Mouse (Mus musculus) CH12.LX (cell line): ENCODE results near the gene Dctn3. TPM values are rescaled to one million over a fixed set of nuclear protein-coding genes. Genes with fewer than 3 reads are reported as not detected.
A peak's percentile ranks its signal among the peaks of the same experiment; 100 is the strongest.

Experiments
- DNase-seq: peaks from one replicate; pipeline ENCODE4 v3.0.0-alpha.2; 2013; ENCODE audit errors: extremely low read depth
- H3K27ac ChIP-seq: 2 replicates; pipeline ENCODE4 v1.5.1; 2012; ENCODE audit warnings: low read depth, mild to moderate bottlenecking, control low read depth, moderate library complexity; ENCODE audit not compliant: insufficient read depth
- H3K27me3 ChIP-seq: replicated peaks from 2 replicates; pipeline ENCODE3; 2012; ENCODE audit warnings: inconsistent platforms
- H3K36me3 ChIP-seq, 2 experiments: replicated peaks in 1 of 2; 2 replicates each; pipeline versions ENCODE3 to v1.6.1; 2012; ENCODE audit warnings: inconsistent platforms in 1 of 2, low read length in 1 of 2, mild to moderate bottlenecking in 1 of 2, mixed read lengths in 1 of 2, moderate library complexity in 1 of 2; ENCODE audit not compliant: control insufficient read depth in 1 of 2, insufficient read depth in 1 of 2
- H3K4me1 ChIP-seq, 2 experiments: 2 replicates each; pipeline ENCODE4 v1.6.1; 2012; ENCODE audit warnings: inconsistent platforms in 1 of 2, moderate library complexity in 1 of 2; ENCODE audit not compliant: insufficient read depth in 2 of 2, control insufficient read depth in 1 of 2
- H3K4me2 ChIP-seq: 2 replicates; pipeline ENCODE4 v1.6.1; 2012; ENCODE audit warnings: low read depth, mild to moderate bottlenecking, control low read depth; ENCODE audit not compliant: poor library complexity, insufficient read depth, severe bottlenecking
- H3K4me3 ChIP-seq, 3 experiments: fragments of 150-350 bp in 1 of 3; sonication (generic) in 1 of 3; replicated peaks in 1 of 3; 2 replicates each; pipeline versions ENCODE3 to v1.5.1; 2011 to 2012; ENCODE audit warnings: low read depth in 2 of 3, low read length in 2 of 3, mild to moderate bottlenecking in 2 of 3, moderate library complexity in 2 of 3, control low read depth in 1 of 3, improper control_type of control experiment in 1 of 3, inconsistent platforms in 1 of 3, mixed read lengths in 1 of 3; ENCODE audit not compliant: poor library complexity in 1 of 3
- H3K79me2 ChIP-seq: replicated peaks from 2 replicates; pipeline ENCODE4 v1.6.1; 2012; ENCODE audit warnings: mild to moderate bottlenecking, moderate library complexity; ENCODE audit not compliant: control insufficient read depth, poor library complexity, insufficient read depth, severe bottlenecking; ENCODE audit errors: extremely low read depth
- H3K9ac ChIP-seq: 2 replicates; pipeline ENCODE4 v1.6.1; 2012; ENCODE audit warnings: low read depth, mild to moderate bottlenecking, control low read depth, moderate library complexity; ENCODE audit not compliant: insufficient read depth
- H3K9me3 ChIP-seq: replicated peaks from 2 replicates; pipeline ENCODE3; 2012; ENCODE audit warnings: low read length, inconsistent platforms, mixed read lengths
- BHLHE40 ChIP-seq: IDR thresholded peaks from 2 replicates; pipeline ENCODE4 v1.6.1; 2011; ENCODE audit warnings: mild to moderate bottlenecking, low read depth, low read length, improper control_type of control experiment
- EP300 ChIP-seq: IDR thresholded peaks from 2 replicates; pipeline ENCODE4 v1.6.1; 2011; ENCODE audit warnings: low read length, improper control_type of control experiment
- HCFC1 ChIP-seq: IDR thresholded peaks from 2 replicates; pipeline ENCODE4 v1.6.1; 2012; ENCODE audit warnings: low read depth, mild to moderate bottlenecking, inconsistent platforms, low read length, improper control_type of control experiment
- IRF4 ChIP-seq: IDR thresholded peaks from 2 replicates; pipeline ENCODE4 v1.6.1; 2014; ENCODE audit warnings: low read depth, mild to moderate bottlenecking, inconsistent platforms, low read length, improper control_type of control experiment
- JUND ChIP-seq: conservative IDR thresholded peaks from 2 replicates; pipeline ENCODE4 v1.6.1; 2011; ENCODE audit warnings: low read depth, low read length, improper control_type of control experiment
- MAFK ChIP-seq: IDR thresholded peaks from 2 replicates; pipeline ENCODE4 v1.6.1; 2011; ENCODE audit warnings: low read length, improper control_type of control experiment; ENCODE audit not compliant: insufficient replicate concordance
- MEF2A ChIP-seq: IDR thresholded peaks from 2 replicates; pipeline ENCODE4 v1.6.1; 2014; ENCODE audit warnings: low read depth, mild to moderate bottlenecking, inconsistent platforms, low read length, improper control_type of control experiment, borderline replicate concordance
- MYC ChIP-seq: IDR thresholded peaks from 2 replicates; pipeline ENCODE4 v1.6.1; 2011; ENCODE audit warnings: low read depth, mild to moderate bottlenecking, improper control_type of control experiment, low read length
- POLR2A ChIP-seq: IDR thresholded peaks from 2 replicates; pipeline ENCODE4 v1.6.1; 2011; ENCODE audit warnings: low read depth, mild to moderate bottlenecking, improper control_type of control experiment, low read length
- RCOR1 ChIP-seq: conservative IDR thresholded peaks from 2 replicates; pipeline ENCODE4 v1.6.1; 2012; ENCODE audit warnings: low read depth, mild to moderate bottlenecking, inconsistent platforms, low read length, improper control_type of control experiment
- SMC3 ChIP-seq: IDR thresholded peaks from 2 replicates; pipeline ENCODE4 v1.6.1; 2011; ENCODE audit warnings: low read depth, low read length, improper control_type of control experiment
- USF1 ChIP-seq: IDR thresholded peaks from 2 replicates; pipeline ENCODE4 v1.6.1; 2014; ENCODE audit warnings: low read depth, mild to moderate bottlenecking, inconsistent platforms, low read length, improper control_type of control experiment
- USF2 ChIP-seq: conservative IDR thresholded peaks from 2 replicates; pipeline ENCODE4 v1.6.1; 2011; ENCODE audit warnings: low read depth, low read length, improper control_type of control experiment
- ZKSCAN1 ChIP-seq: IDR thresholded peaks from 2 replicates; pipeline ENCODE4 v1.6.1; 2012; ENCODE audit warnings: low read depth, inconsistent platforms, low read length, improper control_type of control experiment, borderline replicate concordance
- dilution Hi-C: fragments of 300-500 bp; cut with MboI; formaldehyde crosslinking; loops from 2 replicates; pipeline ENCODE4 v1.14.3; 2020; ENCODE audit warnings: low sequenced_read_pairs; ENCODE audit not compliant: extremely low pct_unique_long_range_greater_than_20kb, extremely low pct_ligation_motif_present
- in situ Hi-C: fragments of 300-500 bp; cut with MboI; formaldehyde crosslinking; loops from 3 replicates; pipeline ENCODE4 v1.14.3; 2019; ENCODE audit warnings: low sequenced_read_pairs, low pct_ligation_motif_present, low pct_unique_long_range_greater_than_20kb, mixed read lengths
- polyA plus RNA-seq: library from polyadenylated mRNA; unstranded; fragments of >175 nt; gene quantifications from 2 replicates; pipeline ENCODE4 v1.2.1, GENCODE M21; 2012; ENCODE audit warnings: low read depth; ENCODE audit not compliant: insufficient read length
- total RNA-seq, 2 experiments: library from RNA; depleted of rRNA; stranded (reverse); fragments of 300-350 nt in 1 of 2; fragments of >200 nt in 1 of 2; gene quantifications; 2 replicates each; pipeline ENCODE4 v1.2.3; 2012 to 2014

The Dctn3 gene
- total and polyA plus RNA-seq, 3 experiments = 90.5 to 133 (median 112) TPM

GRCm38 (mm10) chr4:41676248-41677005 is 46.5 kb downstream of the Dctn3 start:
- no peaks in the 10 kb centered on the region for H3K79me2 ChIP-seq
- no peak overlapping the region for H3K4me3 ChIP-seq
- H3K4me2 ChIP-seq = no peak overlapping the region
- H3K9me3 ChIP-seq = no peaks in the 10 kb centered on the region
- TF ChIP-seq HCFC1 (no peak), SMC3 (no peak), POLR2A (no peak), MYC (no peak), EP300 (no peak), BHLHE40 (no peak), USF1 (no peak), JUND (no peak)
- dilution Hi-C loops = no loop called here
- no peak overlapping the region for H3K27ac ChIP-seq
- H3K4me1 ChIP-seq = peaks cover 0 to 5% of the 10 kb centered on the region in 2 experiments; a peak in 1 of 4 replicates
- H3K36me3 ChIP-seq = no peaks in the 10 kb centered on the region
- H3K27me3 ChIP-seq = peaks cover 97% of the 10 kb centered on the region
- no peak for DNase-seq
- no peak overlapping the region for H3K9ac ChIP-seq
- in situ Hi-C loops = no loop called here

DNA sequence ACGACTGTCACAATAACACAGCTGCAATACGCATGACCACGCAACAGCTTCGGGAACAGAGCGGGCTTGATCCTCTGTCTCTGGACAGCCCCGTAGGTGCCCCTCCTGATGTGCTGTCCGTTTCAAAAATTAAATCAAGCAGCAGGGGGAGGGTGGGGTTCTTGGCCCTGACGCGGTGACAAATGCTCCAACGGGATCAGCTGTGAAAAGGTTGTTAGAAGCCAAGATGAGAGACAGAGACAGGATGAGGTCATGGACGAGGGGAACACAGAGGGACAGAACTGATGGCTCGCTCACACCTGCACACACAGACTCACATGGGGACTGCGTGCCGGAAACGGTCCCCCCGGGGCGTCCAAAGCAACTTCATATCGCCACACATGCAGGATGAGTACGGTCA is 49.8 kb downstream of the Dctn3 start:
- H3K4me1 ChIP-seq = peaks cover 0 to 5% of the 10 kb centered on the region in 2 experiments; a peak in 1 of 4 replicates
- peaks cover 98% of the 10 kb centered on the region for H3K27me3 ChIP-seq
- no peak overlapping the region for H3K4me3 ChIP-seq
- H3K27ac ChIP-seq = no peak overlapping the region
- in situ Hi-C loops (no loop called here), dilution Hi-C loops (no loop called here)
- no peak overlapping the region for H3K9ac ChIP-seq
- H3K79me2 ChIP-seq = no peaks in the 10 kb centered on the region
- no peaks in the 10 kb centered on the region for H3K9me3 ChIP-seq
- no peak overlapping the region for H3K4me2 ChIP-seq
- no peak for TF ChIP-seq USF2
- no peak for TF ChIP-seq ZKSCAN1
- 0 out of 2 replicates have a peak, but pooled peaks have one; percentile 32 for TF ChIP-seq BHLHE40
- no peak for TF ChIP-seq RCOR1
- no peak for TF ChIP-seq MAFK
- no peak for TF ChIP-seq MEF2A
- no peak for TF ChIP-seq EP300
- TF ChIP-seq IRF4 = no peak
- H3K36me3 ChIP-seq = no peaks in the 10 kb centered on the region
- no peak for DNase-seq
